Mouse (Mus musculus) heart, postnatal 0 days (tissue): ENCODE results near the gene Hoxc6. TPM values are rescaled to one million over a fixed set of nuclear protein-coding genes. Genes with fewer than 3 reads are reported as not detected.
A peak's percentile ranks its signal among the peaks of the same experiment; 100 is the strongest.

ENCODE experiments used
- ATAC-seq: fragments of 200-750 bp; cut with Nextera tagmentation; 2 replicates; pipeline ENCODE4 v1.8.0; 2017; ENCODE audit warnings: low read depth, moderate number of reproducible peaks, moderate library complexity; ENCODE audit not compliant: insufficient read depth
- DNase-seq: peaks from one replicate; pipeline ENCODE4 v3.0.0-alpha.2; 2016; ENCODE audit warnings: low spot score
- H3K27ac ChIP-seq: fragments of 300-500 bp; sonication (generic); 2 replicates; pipeline ENCODE4 v1.5.1; 2014; ENCODE audit warnings: low read depth, mild to moderate bottlenecking
- H3K27me3 ChIP-seq: fragments of 300-500 bp; sonication (generic); 2 replicates; pipeline ENCODE4 v1.6.1; 2014; ENCODE audit warnings: low read length, mixed read lengths; ENCODE audit not compliant: control insufficient read depth, insufficient read depth
- H3K36me3 ChIP-seq: fragments of 300-500 bp; sonication (generic); replicated peaks from 2 replicates; pipeline ENCODE4 v1.6.1; 2014; ENCODE audit warnings: low read length, mixed read lengths; ENCODE audit not compliant: control insufficient read depth, insufficient read depth
- H3K4me1 ChIP-seq: fragments of 300-500 bp; sonication (generic); 2 replicates; pipeline ENCODE4 v1.6.1; 2014; ENCODE audit warnings: antibody characterized with exemption; ENCODE audit not compliant: control insufficient read depth, insufficient read depth
- H3K4me2 ChIP-seq: fragments of 300-500 bp; sonication (generic); 2 replicates; pipeline ENCODE4 v1.6.1; 2014; ENCODE audit warnings: low read depth, mild to moderate bottlenecking, low read length, moderate library complexity
- H3K4me3 ChIP-seq: fragments of 300-500 bp; sonication (generic); 2 replicates; pipeline ENCODE4 v1.5.1; 2014; ENCODE audit warnings: low read depth, low read length
- H3K9ac ChIP-seq: fragments of 300-500 bp; sonication (generic); replicated peaks from 2 replicates; pipeline ENCODE4 v1.6.1; 2014; ENCODE audit warnings: low read depth, low read length, mixed read lengths
- H3K9me3 ChIP-seq: fragments of 300-500 bp; sonication (generic); replicated peaks from 2 replicates; pipeline ENCODE4 v1.6.1; 2016; ENCODE audit warnings: low read length; ENCODE audit not compliant: control insufficient read depth
- CTCF ChIP-seq: IDR thresholded peaks from 2 replicates; pipeline ENCODE4 v1.5.1; 2016; ENCODE audit warnings: antibody characterized with exemption, control low read depth, low read depth
- EP300 ChIP-seq: IDR thresholded peaks from 2 replicates; pipeline ENCODE4 v1.6.1; 2016; ENCODE audit warnings: antibody characterized with exemption, low read depth
- WGBS: fragments of 180-500 bp; shearing (Covaris S2); extraction: QIAGEN DNeasy Blood & Tissue Kit; methylation state at CpG from one replicate; pipeline ENCODE4 v1.1.7; 2014; 5-methylcytosine and 5-hydroxymethylcytosine counted together
- microRNA counts: library from miRNA; unstranded; fragments of <30 nt; microRNA quantifications from one replicate; lab custom pipeline; 2015
- microRNA-seq: library from miRNA; unstranded; fragments of <30 nt; microRNA quantifications from one replicate; pipeline ENCODE4, GENCODE M21; 2016
- polyA plus RNA-seq: library from polyadenylated mRNA; unstranded; fragments of >200 nt; fragmentation: Nextera tagmentation; extraction: Ambion mirVana; gene quantifications from 2 replicates; pipeline ENCODE4 v1.2.1, GENCODE M21; 2015
- total RNA-seq: library from RNA; depleted of rRNA; stranded (reverse); fragments of >200 nt; gene quantifications from 2 replicates; pipeline ENCODE4 v1.2.3, GENCODE M21; 2014; ENCODE audit warnings: low replicate concordance; rRNA removed

Gene Hoxc6
- total and polyA plus RNA-seq, 2 experiments from 2014 or later: not detected

DNA sequence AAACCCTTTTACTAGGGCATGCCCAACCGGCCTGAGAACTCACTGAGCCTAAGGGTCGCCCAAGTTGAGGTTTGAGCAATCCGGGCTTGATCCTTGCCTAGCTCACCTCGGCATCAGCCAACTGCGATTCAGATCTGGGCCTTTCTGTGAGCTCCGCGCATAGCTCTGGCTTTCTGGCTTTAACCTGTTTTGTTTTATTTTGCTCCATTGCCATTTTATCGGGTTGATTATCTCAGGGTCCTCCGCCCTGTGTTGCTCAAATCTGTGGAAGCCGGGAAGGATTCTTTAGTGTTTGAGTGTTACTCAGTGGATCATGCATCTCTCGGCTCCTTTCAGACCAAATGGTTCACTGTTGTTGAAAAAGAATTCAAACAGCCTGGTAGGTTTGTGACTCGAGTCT, 60.7 kb downstream of the Hoxc6 start:
- Histone ChIP-seq H3K27me3 (peaks cover 97% of the 10 kb centered on the region), H3K9me3 (no peaks in the 10 kb centered on the region), H3K4me1 (no peaks in the 10 kb centered on the region), H3K27ac (no peak overlapping the region), H3K4me3 (no peak overlapping the region), H3K9ac (no peak overlapping the region), H3K36me3 (no peaks in the 10 kb centered on the region), H3K4me2 (no peak overlapping the region)
- 11% methylated on average over 12 of the region's 12 CpGs for WGBS
- TF ChIP-seq EP300 (no peak), CTCF (no peak)
- no peak for ATAC-seq
- no peak for DNase-seq

DNA sequence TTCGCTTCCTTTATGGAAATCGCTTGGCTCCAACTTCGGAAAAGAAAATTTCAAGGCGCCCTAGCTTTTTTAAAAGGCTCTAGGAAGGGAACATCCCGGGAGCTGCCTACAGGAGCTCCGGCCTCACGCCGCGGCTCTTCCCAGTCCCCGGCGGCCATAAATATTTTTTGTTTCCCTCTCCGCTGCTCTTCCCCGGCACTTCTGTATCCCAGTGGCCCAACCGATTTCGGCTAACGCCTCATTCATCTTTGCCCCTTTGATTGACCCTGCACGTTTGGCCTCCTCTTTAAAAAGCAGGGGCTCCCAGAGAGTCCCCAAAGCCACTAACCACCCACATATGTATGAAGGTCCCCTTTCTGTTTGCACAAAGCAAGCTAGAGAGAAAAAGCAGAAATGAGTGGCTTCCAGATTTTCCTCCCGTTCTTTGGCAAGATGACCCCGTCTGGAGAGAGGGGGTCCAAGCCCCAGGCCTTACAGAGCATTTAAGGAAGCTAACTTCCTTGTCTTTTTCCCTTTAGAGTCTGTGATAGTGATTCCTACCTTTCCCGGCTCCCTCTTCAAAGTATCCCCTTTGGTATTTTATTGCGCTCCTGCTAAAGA, 61.4 kb downstream of the Hoxc6 start:
- no peak overlapping the region for H3K9ac ChIP-seq
- H3K4me2 ChIP-seq: no peak overlapping the region
- ATAC-seq (no peak), DNase-seq (no peak)
- no peak overlapping the region for H3K27ac ChIP-seq
- H3K4me3 ChIP-seq: no peak overlapping the region
- no peaks in the 10 kb centered on the region for H3K9me3 ChIP-seq
- TF ChIP-seq CTCF: no peak
- TF ChIP-seq EP300: no peak
- H3K4me1 ChIP-seq: no peaks in the 10 kb centered on the region
- H3K36me3 ChIP-seq: no peaks in the 10 kb centered on the region
- H3K27me3 ChIP-seq: peaks cover 97% of the 10 kb centered on the region
- WGBS: 6% methylated on average over 21 of the region's 21 CpGs

DNA sequence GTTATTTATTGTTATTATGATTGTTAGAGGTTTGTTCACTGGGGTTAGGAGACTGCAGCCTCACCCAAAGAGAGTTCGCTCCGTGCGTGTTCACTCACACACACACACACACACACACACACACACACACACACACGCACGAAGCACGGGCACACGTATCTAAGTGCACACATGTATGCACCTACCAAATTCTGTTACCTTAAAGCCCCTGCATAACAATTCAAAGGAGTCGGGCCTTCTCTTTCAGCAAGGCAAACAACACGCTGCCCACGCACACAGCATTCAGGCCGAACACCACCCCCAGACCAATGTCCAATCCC, 61.9 kb downstream of the Hoxc6 start:
- DNase-seq (no peak), ATAC-seq (no peak)
- no peaks in the 10 kb centered on the region for H3K4me1 ChIP-seq
- no peak overlapping the region for H3K4me3 ChIP-seq
- no peak overlapping the region for H3K9ac ChIP-seq
- H3K4me2 ChIP-seq: no peak overlapping the region
- H3K9me3 ChIP-seq: no peaks in the 10 kb centered on the region
- H3K27ac ChIP-seq: no peak overlapping the region
- H3K36me3 ChIP-seq: no peaks in the 10 kb centered on the region
- no peak for TF ChIP-seq EP300
- no peak for TF ChIP-seq CTCF
- whole genome bisulfite sequencing: 18% methylated on average over 11 of the region's 11 CpGs
- H3K27me3 ChIP-seq: peaks cover 96% of the 10 kb centered on the region

DNA sequence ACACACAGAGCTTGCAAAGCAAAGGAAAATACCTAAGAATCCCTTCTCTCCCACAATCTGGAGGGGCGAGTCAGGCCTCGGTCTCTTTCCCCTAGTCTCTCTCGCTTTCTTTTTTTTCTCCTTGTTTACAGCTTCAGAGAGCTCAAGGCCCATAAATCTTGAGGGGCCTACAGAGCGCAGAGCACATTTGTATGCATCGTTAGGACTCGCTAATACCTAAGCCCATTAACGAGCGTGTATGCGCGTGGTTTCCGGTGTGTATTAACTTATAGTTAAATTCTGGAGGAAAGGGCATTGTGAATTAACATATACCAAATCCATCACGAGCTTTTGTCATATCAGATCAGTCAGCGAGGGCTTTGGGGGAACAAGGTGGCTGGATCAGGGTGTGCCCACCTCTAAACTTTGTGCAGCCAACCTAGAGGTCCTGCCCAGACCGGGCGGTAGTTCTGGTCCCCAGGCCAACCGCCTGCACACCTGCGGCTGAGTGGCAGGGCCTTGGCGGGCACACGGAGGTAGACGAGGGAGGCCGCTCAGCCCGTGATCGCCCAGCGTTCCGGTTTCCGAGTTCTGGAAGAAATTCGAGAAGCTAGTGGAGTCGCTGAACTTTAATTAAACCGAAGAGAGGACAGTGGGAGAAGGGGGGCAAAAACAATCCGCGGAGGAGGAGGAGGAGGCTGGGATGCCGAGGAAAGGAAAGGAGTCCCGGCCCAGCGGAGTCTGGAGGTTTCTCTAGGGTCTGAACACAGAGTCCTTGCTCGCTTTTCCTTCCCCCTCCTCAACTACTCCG, 62.5 kb downstream of the Hoxc6 start:
- H3K4me3 ChIP-seq: no peak overlapping the region

DNA sequence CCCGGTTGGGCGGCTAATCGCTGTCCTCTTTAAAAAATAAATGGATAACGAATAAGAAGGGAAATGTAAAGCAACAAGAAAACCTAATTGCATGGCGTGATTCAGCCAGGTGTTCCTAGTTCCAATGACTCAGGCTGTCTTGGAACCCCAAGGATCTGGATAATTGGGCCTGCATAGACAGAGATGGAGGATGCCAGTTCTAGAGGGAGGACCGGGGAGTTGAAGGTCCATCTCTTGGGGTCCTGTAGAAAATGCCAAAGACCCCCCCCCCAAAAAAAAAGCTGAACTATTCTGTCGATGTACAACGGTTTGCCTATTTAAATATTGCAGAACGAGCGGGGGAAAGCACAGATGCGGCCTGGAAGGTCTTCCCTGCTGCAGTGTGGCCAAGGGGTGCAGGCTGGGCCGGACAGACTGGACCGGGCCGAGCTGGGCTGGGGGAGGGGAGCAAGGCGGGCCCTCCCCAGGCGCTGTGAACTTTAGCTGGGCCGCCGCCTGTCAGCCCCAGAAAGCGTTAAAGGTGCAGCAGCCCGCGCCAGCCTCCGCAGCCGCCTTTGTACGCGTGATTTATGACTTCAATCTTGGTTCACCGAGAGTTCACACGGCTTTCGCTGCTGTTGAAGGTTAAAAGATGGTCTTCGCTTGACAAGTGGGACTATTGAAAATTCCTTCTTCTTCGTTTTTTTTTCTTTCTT, 63.2 kb downstream of the Hoxc6 start:
- 3% methylated on average over 30 of the region's 30 CpGs for WGBS

More for the DNA sequence above, 62.5 kb downstream of the Hoxc6 start:
- no peak overlapping the region for H3K27ac ChIP-seq
- H3K27me3 ChIP-seq: peaks cover 96% of the 10 kb centered on the region
- H3K36me3 ChIP-seq: no peaks in the 10 kb centered on the region
- no peak for TF ChIP-seq CTCF
- no peak for TF ChIP-seq EP300
- no peak overlapping the region for H3K4me2 ChIP-seq
- WGBS: 6% methylated on average over 36 of the region's 36 CpGs
- DNase-seq (no peak), ATAC-seq (no peak)
- H3K9ac ChIP-seq: no peak overlapping the region
- no peaks in the 10 kb centered on the region for H3K4me1 ChIP-seq
- H3K9me3 ChIP-seq: no peaks in the 10 kb centered on the region

More for the DNA sequence above, 63.2 kb downstream of the Hoxc6 start:
- H3K4me2 ChIP-seq: no peak overlapping the region
- no peak overlapping the region for H3K9ac ChIP-seq
- H3K4me1 ChIP-seq: no peaks in the 10 kb centered on the region
- H3K4me3 ChIP-seq: no peak overlapping the region
- H3K27me3 ChIP-seq: peaks cover 96% of the 10 kb centered on the region
- H3K36me3 ChIP-seq: no peaks in the 10 kb centered on the region
- H3K27ac ChIP-seq: no peak overlapping the region
- H3K9me3 ChIP-seq: no peaks in the 10 kb centered on the region
- TF ChIP-seq CTCF (no peak), EP300 (no peak)
- ATAC-seq (no peak), DNase-seq (no peak)

MicroRNAs encoded within 50 kb of the gene (microRNA counts, 519-probe panel; counts per million panel counts)
- microRNA mmu-miR-615-3p (lab: Ali Mortazavi, UCI): not detected
- microRNA mmu-miR-615-5p (lab: Ali Mortazavi, UCI): not detected

Small RNAs within 50 kb of the gene (microRNA-seq; reads per million reads assigned to microRNA genes)
- gene Mir196a-2 (0.71 reads per million), gene Mir615 (4.6 reads per million, percentile 20 among the genes with 10 or more reads in this experiment)

Other genes with a start within 250 kb of the Hoxc6 start
- gene Hoxc13, start 77.2 kb upstream of the Hoxc6 start, total RNA-seq: not detected in 2 replicates
- gene Hoxc13, start 77.2 kb upstream of the Hoxc6 start, polyA plus RNA-seq: not detected in 2 replicates
- gene Hoxc12, start 61.5 kb upstream of the Hoxc6 start, total RNA-seq: not detected in 2 replicates
- gene Hoxc12, start 61.5 kb upstream of the Hoxc6 start, polyA plus RNA-seq: not detected in 2 replicates
- not detected in 2 replicates for gene Hoxc11, start 43.8 kb upstream of the Hoxc6 start, total RNA-seq
- not detected in 2 replicates for gene Hoxc11, start 43.8 kb upstream of the Hoxc6 start, polyA plus RNA-seq
- not detected in 2 replicates for gene Hoxc10, start 31.5 kb upstream of the Hoxc6 start, total RNA-seq
- gene Hoxc10, start 31.5 kb upstream of the Hoxc6 start, polyA plus RNA-seq: not detected in 2 replicates
- 0.15 TPM in 1 of 2 replicates, not detected in the other for gene Hoxc5, start 30.8 kb upstream of the Hoxc6 start, total RNA-seq
- gene Hoxc5, start 30.8 kb upstream of the Hoxc6 start, polyA plus RNA-seq: not detected in 2 replicates
- gene Hoxc9, start 21.8 kb upstream of the Hoxc6 start, total RNA-seq: not detected in 2 replicates
- gene Hoxc9, start 21.8 kb upstream of the Hoxc6 start, polyA plus RNA-seq: not detected in 2 replicates
- gene Hoxc8, start 7.7 kb upstream of the Hoxc6 start, total RNA-seq: not detected in 2 replicates
- gene Hoxc8, start 7.7 kb upstream of the Hoxc6 start, polyA plus RNA-seq: not detected in 2 replicates
- not detected in 2 replicates for gene Hoxc4, start 20.7 kb downstream of the Hoxc6 start, total RNA-seq
- gene Hoxc4, start 20.7 kb downstream of the Hoxc6 start, polyA plus RNA-seq: 0.16 TPM in 1 of 2 replicates, not detected in the other
- gene Smug1, start 168.8 kb downstream of the Hoxc6 start, total RNA-seq: 15.7 and 18.2 TPM in 2 replicates
- 10.0 and 10.1 TPM in 2 replicates for gene Smug1, start 168.8 kb downstream of the Hoxc6 start, polyA plus RNA-seq
- 54.1 and 81.6 TPM in 2 replicates for gene Cbx5, start 241.6 kb downstream of the Hoxc6 start, total RNA-seq
- gene Cbx5, start 241.6 kb downstream of the Hoxc6 start, polyA plus RNA-seq: 41.5 and 42.1 TPM in 2 replicates
- 37.0 and 88.5 TPM in 2 replicates for gene Hnrnpa1, start 242.2 kb downstream of the Hoxc6 start, total RNA-seq
- 260 and 284 TPM in 2 replicates for gene Hnrnpa1, start 242.2 kb downstream of the Hoxc6 start, polyA plus RNA-seq